Mouse (Mus musculus): Measurements from ENCODE around the gene Anxa7.

GRCm38 (mm10) chr14:20447209-20447608, 32.7 kb downstream of the Anxa7 start:
- TF ChIP-seq CTCF (IDR thresholded peaks at IDR 0.05; ENCODE audit: low read depth) (no peak), EP300 (IDR thresholded peaks at IDR 0.05; ENCODE audit: low read depth) (no peak)
